Mouse (Mus musculus) cerebellum, postnatal 4 days (tissue): ENCODE data around the gene Gm49392.
"Not testable (repeated sequence)": the region's sequence is repeated elsewhere in the genome, so short reads cannot be mapped to it uniquely, and the experiment has no call there.

Experiments used
- DNase-seq, 2 experiments: peaks; one replicate each; pipeline ENCODE4 v3.0.0; 2022; ENCODE audit warnings: low spot score in 2 of 2, mixed read lengths in 1 of 2

Gene Gm49392

GRCm38 (mm10) chr13:60896794-60897193 is at the start of gene Gm49392:
Gene Gm49392, minus strand, starts transcription at chr13:60896894.
- not testable (repeated sequence) for DNase-seq

- DNase-seq, result not testable (repeated sequence)
These were observed 45.2 kb upstream of the Gm49392 start, which contains the start of gene Tpbpa for GRCm38 (mm10) chr13:60941884-60942283. Gene Tpbpa, minus strand, starts transcription at chr13:60941984.

- no peak for DNase-seq
These were observed 39.8 kb upstream of the Gm49392 start, which contains the start of the genes Gm49391 and Ctla2a for GRCm38 (mm10) chr13:60936500-60936901. Gene Gm49391, minus strand, starts transcription at chr13:60936571. Gene Ctla2a, minus strand, starts transcription at chr13:60936625.

GRCm38 (mm10) chr13:60935490-60935889 is 38.8 kb upstream of the Gm49392 start, which contains the start of gene Gm49393:
Gene Gm49393, minus strand, starts transcription at chr13:60935590.
- not testable (repeated sequence) for DNase-seq

GRCm38 (mm10) chr13:60904780-60905179 is 8.1 kb upstream of the Gm49392 start, which contains the start of gene Tpbpb:
Gene Tpbpb, minus strand, starts transcription at chr13:60904880.
- DNase-seq, result not testable (repeated sequence)

- no peak for DNase-seq
These were observed 634 bp upstream of the Gm49392 start, which contains the start of gene Ctla2b for GRCm38 (mm10) chr13:60897328-60897727. Gene Ctla2b, minus strand, starts transcription at chr13:60897447.

- DNase-seq, result no peak
These were observed 1.1 kb downstream of the Gm49392 start for GRCm38 (mm10) chr13:60895406-60896160.

- no peak for DNase-seq
These were observed 4.4 kb downstream of the Gm49392 start for GRCm38 (mm10) chr13:60892301-60892700.

GRCm38 (mm10) chr13:60864281-60864680 is 32.4 kb downstream of the Gm49392 start, which contains the start of gene 4930486L24Rik:
Gene 4930486L24Rik, minus strand, starts transcription at chr13:60864475.
- DNase-seq, result no peak

GRCm38 (mm10) chr13:60848241-60849120 is 48.2 kb downstream of the Gm49392 start:
- no peak for DNase-seq

GRCm38 (mm10) chr13:60843153-60843552 is 53.5 kb downstream of the Gm49392 start:
- no peak for DNase-seq

GRCm38 (mm10) chr13:60842703-60843102 is 54.0 kb downstream of the Gm49392 start:
- no peak for DNase-seq

GRCm38 (mm10) chr13:60839353-60839902 is 57.3 kb downstream of the Gm49392 start:
- no peak for DNase-seq

- DNase-seq, result no peak
These were observed 70.6 kb downstream of the Gm49392 start for GRCm38 (mm10) chr13:60826052-60826451.

- no peak for DNase-seq
These were observed 76.1 kb downstream of the Gm49392 start for GRCm38 (mm10) chr13:60820486-60821175.

- peak; percentile 13 to 32 for DNase-seq
These were observed 77.2 kb downstream of the Gm49392 start for GRCm38 (mm10) chr13:60819469-60819868.

GRCm38 (mm10) chr13:60813722-60814121 is 83.0 kb downstream of the Gm49392 start:
- DNase-seq, result no peak

- no peak for DNase-seq
These were observed 83.9 kb downstream of the Gm49392 start for GRCm38 (mm10) chr13:60812768-60813167.

- no peak for DNase-seq
These were observed 87.0 kb downstream of the Gm49392 start for GRCm38 (mm10) chr13:60809690-60810089.

- no peak for DNase-seq
These were observed 93.9 kb downstream of the Gm49392 start, which contains the start of gene Ctsll3 for GRCm38 (mm10) chr13:60802749-60803148. Gene Ctsll3, minus strand, starts transcription at chr13:60802849.
